Mouse (Mus musculus) retina, postnatal 1 day (tissue): ENCODE measurements around the gene Iqschfp.
A peak's percentile ranks its signal among the peaks of the same experiment; 100 is the strongest.

ENCODE experiments used
- DNase-seq: peaks from one replicate; pipeline ENCODE4 v3.0.0-alpha.2; 2012

The Iqschfp gene

GRCm38 (mm10) chr3:67892026-67892705 lies at the start of gene Iqschfp, which contains the start of gene Iqcj:
Iqschfp (plus strand) TSS chr3:67892232.
Iqcj (plus strand) TSS chr3:67892220.
- DNase-seq, result no peak

GRCm38 (mm10) chr3:67852397-67852796 lies 39.6 kb upstream of the Iqschfp start:
- DNase-seq, result no peak

- DNase-seq, result no peak
Observed at GRCm38 (mm10) chr3:67861524-67861923, 30.5 kb upstream of the Iqschfp start.

- no peak for DNase-seq
Observed at GRCm38 (mm10) chr3:67867420-67868065, 24.5 kb upstream of the Iqschfp start.

GRCm38 (mm10) chr3:67869424-67869823 lies 22.6 kb upstream of the Iqschfp start:
- DNase-seq, result no peak

- DNase-seq, result no peak
Observed at GRCm38 (mm10) chr3:67877253-67877652, 14.8 kb upstream of the Iqschfp start.

GRCm38 (mm10) chr3:67884335-67884734 lies 7.7 kb upstream of the Iqschfp start:
- DNase-seq, result peak; percentile 53

- DNase-seq, result no peak
Observed at GRCm38 (mm10) chr3:67886176-67886575, 5.9 kb upstream of the Iqschfp start.

GRCm38 (mm10) chr3:67887251-67887650 lies 4.8 kb upstream of the Iqschfp start:
- no peak for DNase-seq

GRCm38 (mm10) chr3:67892768-67893167 lies 736 bp downstream of the Iqschfp start:
- DNase-seq, result no peak

- no peak for DNase-seq
Observed at GRCm38 (mm10) chr3:67902517-67902916, 10.5 kb downstream of the Iqschfp start.

- no peak for DNase-seq
Observed at GRCm38 (mm10) chr3:67908586-67908985, 16.6 kb downstream of the Iqschfp start.

- DNase-seq, result no peak
Observed at GRCm38 (mm10) chr3:67918098-67918497, 26.1 kb downstream of the Iqschfp start.

GRCm38 (mm10) chr3:67918634-67919259 lies 26.7 kb downstream of the Iqschfp start:
- peak; percentile 63 for DNase-seq

GRCm38 (mm10) chr3:67923095-67923494 lies 31.1 kb downstream of the Iqschfp start:
- no peak for DNase-seq

GRCm38 (mm10) chr3:67925453-67925852 lies 33.4 kb downstream of the Iqschfp start:
- no peak for DNase-seq

GRCm38 (mm10) chr3:67930424-67931133 lies 38.5 kb downstream of the Iqschfp start:
- no peak for DNase-seq

GRCm38 (mm10) chr3:67931181-67931580 lies 39.1 kb downstream of the Iqschfp start:
- no peak for DNase-seq

GRCm38 (mm10) chr3:67931914-67932313 lies 39.9 kb downstream of the Iqschfp start:
- DNase-seq, result no peak

GRCm38 (mm10) chr3:67935829-67936228 lies 43.8 kb downstream of the Iqschfp start:
- DNase-seq, result no peak

GRCm38 (mm10) chr3:67947000-67947399 lies 55.0 kb downstream of the Iqschfp start:
- no peak for DNase-seq

GRCm38 (mm10) chr3:67952517-67952940 lies 60.5 kb downstream of the Iqschfp start:
- peak; percentile 5 for DNase-seq

GRCm38 (mm10) chr3:67954459-67955065 lies 62.5 kb downstream of the Iqschfp start:
- DNase-seq, result no peak
